Mouse (Mus musculus) thymus, adult 2 months (tissue): ENCODE data around the gene Itga10.
A peak's percentile ranks its signal among the peaks of the same experiment; 100 is the strongest.

Experiments used
- CTCF ChIP-seq: fragments of 200-500 bp; IDR thresholded peaks from 2 replicates; pipeline ENCODE4 v1.5.1; 2012; ENCODE audit warnings: mild to moderate bottlenecking, control low read depth, low read length, moderate library complexity, borderline replicate concordance; ENCODE audit not compliant: control insufficient read depth, poor library complexity, insufficient read depth; ENCODE audit errors: extremely low read depth
- POLR2A ChIP-seq: fragments of 200-500 bp; IDR thresholded peaks from 2 replicates; pipeline ENCODE4 v1.6.1; 2012; ENCODE audit warnings: mild to moderate bottlenecking, low read length, control low read depth, moderate library complexity; ENCODE audit not compliant: control insufficient read depth, poor library complexity, insufficient read depth; ENCODE audit errors: extremely low read depth

GRCm38 (mm10) chr3:96600639-96601250, 44.6 kb upstream of the Itga10 start, which contains the start of gene Lix1l:
- TF ChIP-seq CTCF: no peak
- TF ChIP-seq POLR2A: peak; percentile 37; the same call in 1 of the 2 replicates
